Mouse (Mus musculus) intestine, embryonic 16.5 days (tissue): Measurements from ENCODE around the gene 6030468B19Rik. TPM values are rescaled to one million over a fixed set of nuclear protein-coding genes. Genes with fewer than 3 reads are reported as not detected.
"Not testable (repeated sequence)": the region's sequence is repeated elsewhere in the genome, so short reads cannot be mapped to it uniquely, and the experiment has no call there.

Experiments used
- ATAC-seq: fragments of 200-750 bp; cut with Nextera tagmentation; 2 replicates; pipeline ENCODE4 v1.8.0; 2017; ENCODE audit warnings: moderate TSS enrichment, moderate library complexity
- H3K27ac ChIP-seq: fragments of 300-500 bp; sonication (generic); 2 replicates; pipeline ENCODE4 v1.5.1; 2014; ENCODE audit warnings: mild to moderate bottlenecking, low read length
- H3K27me3 ChIP-seq: fragments of 300-500 bp; sonication (generic); replicated peaks from 2 replicates; pipeline ENCODE4 v1.6.1; 2014; ENCODE audit warnings: low read length, control low read depth, mixed read lengths; ENCODE audit not compliant: control insufficient read depth, insufficient read depth
- H3K36me3 ChIP-seq: fragments of 300-500 bp; sonication (generic); 2 replicates; pipeline ENCODE4 v1.6.1; 2014; ENCODE audit warnings: low read length, control low read depth; ENCODE audit not compliant: control insufficient read depth, insufficient read depth
- H3K4me1 ChIP-seq: fragments of 300-500 bp; sonication (generic); 2 replicates; pipeline ENCODE4 v1.6.1; 2014; ENCODE audit warnings: low read length, control low read depth, mixed read lengths; ENCODE audit not compliant: control insufficient read depth, insufficient read depth
- H3K4me2 ChIP-seq: fragments of 300-500 bp; sonication (generic); 2 replicates; pipeline ENCODE4 v1.6.1; 2014; ENCODE audit warnings: low read depth, low read length, control low read depth
- H3K4me3 ChIP-seq: fragments of 300-500 bp; sonication (generic); 2 replicates; pipeline ENCODE4 v1.5.1; 2014; ENCODE audit warnings: mild to moderate bottlenecking, low read length
- H3K9ac ChIP-seq: fragments of 300-500 bp; sonication (generic); 2 replicates; pipeline ENCODE4 v1.6.1; 2014; ENCODE audit warnings: low read depth, low read length
- H3K9me3 ChIP-seq: fragments of 300-500 bp; sonication (generic); 2 replicates; pipeline ENCODE4 v1.6.1; 2016; ENCODE audit warnings: low read length, control low read depth; ENCODE audit not compliant: control insufficient read depth
- WGBS: fragments of 180-500 bp; shearing (Covaris S2); extraction: QIAGEN DNeasy Blood & Tissue Kit; methylation state at CpG from one replicate; pipeline ENCODE4 v1.1.7; 2014; 5-methylcytosine and 5-hydroxymethylcytosine counted together
- polyA plus RNA-seq: library from polyadenylated mRNA; unstranded; fragments of >200 nt; fragmentation: Nextera tagmentation; extraction: Ambion mirVana; gene quantifications from 2 replicates; pipeline ENCODE4 v1.2.1, GENCODE M21; 2015

6030468B19Rik gene
- polyA plus RNA-seq, 1 experiment from 2014 or later: 1.6 TPM

DNA sequence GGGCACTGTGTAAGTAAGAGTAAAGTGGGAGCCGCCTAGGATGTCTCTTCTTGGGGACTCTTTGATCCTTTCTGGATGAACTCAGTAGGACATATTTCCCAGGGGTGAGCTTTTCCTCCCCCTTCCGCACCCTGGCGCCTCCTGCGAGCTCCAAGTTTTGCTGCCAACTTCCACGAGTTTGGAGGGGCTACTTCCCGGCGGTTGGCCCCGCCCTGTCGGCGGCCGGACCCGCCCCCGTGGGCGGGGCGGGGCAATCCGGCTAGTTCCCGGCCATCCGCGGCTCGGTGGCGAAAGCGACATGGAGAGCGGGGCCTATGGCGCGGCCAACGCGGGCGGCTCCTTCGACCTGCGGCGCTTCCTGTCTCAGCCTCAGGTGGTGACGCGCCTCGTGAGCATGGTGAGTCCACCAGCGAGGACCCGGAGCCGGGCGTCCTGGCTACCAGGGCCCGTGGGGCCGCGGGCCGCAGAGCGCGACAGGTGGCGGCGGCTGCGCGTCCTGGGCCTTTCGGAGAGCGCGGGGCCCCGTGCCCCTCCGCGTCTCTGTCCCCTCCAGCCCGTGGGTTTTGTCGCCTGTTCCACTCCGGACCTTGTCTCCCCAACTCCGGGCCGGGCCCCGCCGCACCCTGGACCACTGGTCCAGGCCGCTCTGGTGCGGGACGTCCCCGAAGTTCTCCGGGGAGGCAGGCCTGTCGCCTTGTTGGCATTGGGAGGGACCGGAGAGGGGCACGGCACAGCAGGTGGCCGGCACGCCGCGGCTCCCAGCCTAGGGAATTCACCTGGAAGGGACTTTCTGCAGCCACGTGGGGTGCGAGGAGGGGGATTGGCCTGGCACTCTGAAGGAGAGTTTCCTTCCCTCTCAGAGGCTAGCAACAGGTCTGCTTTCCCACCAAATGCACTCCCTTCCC is 12.2 kb downstream of the 6030468B19Rik start, which contains the start of the genes Gm20708 and Syngr2:
Gene Gm20708, plus strand, starts transcription at position 262 of the 905 bp plus-strand sequence.
Gene Syngr2, plus strand, starts transcription at position 262 of the 905 bp plus-strand sequence.
- peak within 1 kb of the TSS; percentile 88 for H3K4me3 ChIP-seq

GRCm38 (mm10) chr11:117810401-117811046 is 13.1 kb downstream of the 6030468B19Rik start:
- 1% methylated on average over 21 of the region's 21 CpGs for WGBS
- ATAC-seq: peak; percentile 89
- peak overlapping the region; percentile 88 for H3K4me3 ChIP-seq

More for the DNA sequence above, 12.2 kb downstream of the 6030468B19Rik start, which contains the start of the genes Gm20708 and Syngr2:
- Histone ChIP-seq H3K36me3 (peaks cover 8% of the 10 kb centered on the region; the same call in 1 of the 2 replicates), H3K9ac (peak within 1 kb of the TSS; percentile 92), H3K27me3 (no peaks in the 10 kb centered on the region), H3K4me1 (peaks cover 15% of the 10 kb centered on the region), H3K27ac (peak within 1 kb of the TSS; percentile 90), H3K9me3 (no peaks in the 10 kb centered on the region), H3K4me2 (peak within 1 kb of the TSS; percentile 90)
- peak; percentile 80 for ATAC-seq
- under 1% methylated on average over 75 of the region's 75 CpGs for WGBS

GRCm38 (mm10) chr11:117813867-117814266 is 16.4 kb downstream of the 6030468B19Rik start:
- peaks cover 24% of the 10 kb centered on the region for H3K4me1 ChIP-seq
- H3K9me3 ChIP-seq: no peaks in the 10 kb centered on the region
- H3K27ac ChIP-seq: no peak overlapping the region
- H3K4me3 ChIP-seq: no peak overlapping the region
- 60% methylated on average over 5 of the region's 5 CpGs for WGBS
- H3K9ac ChIP-seq: no peak overlapping the region
- H3K36me3 ChIP-seq: peaks cover 18% of the 10 kb centered on the region
- H3K4me2 ChIP-seq: no peak overlapping the region
- H3K27me3 ChIP-seq: no peaks in the 10 kb centered on the region
- ATAC-seq: no peak

More at GRCm38 (mm10) chr11:117810401-117811046, 13.1 kb downstream of the 6030468B19Rik start:
- Histone ChIP-seq H3K36me3 (peaks cover 8% of the 10 kb centered on the region; the same call in 1 of the 2 replicates), H3K27me3 (no peaks in the 10 kb centered on the region), H3K4me2 (peak overlapping the region; percentile 90), H3K9ac (peak overlapping the region; percentile 92), H3K27ac (peak overlapping the region; percentile 90), H3K9me3 (no peaks in the 10 kb centered on the region), H3K4me1 (peaks cover 15% of the 10 kb centered on the region)

DNA sequence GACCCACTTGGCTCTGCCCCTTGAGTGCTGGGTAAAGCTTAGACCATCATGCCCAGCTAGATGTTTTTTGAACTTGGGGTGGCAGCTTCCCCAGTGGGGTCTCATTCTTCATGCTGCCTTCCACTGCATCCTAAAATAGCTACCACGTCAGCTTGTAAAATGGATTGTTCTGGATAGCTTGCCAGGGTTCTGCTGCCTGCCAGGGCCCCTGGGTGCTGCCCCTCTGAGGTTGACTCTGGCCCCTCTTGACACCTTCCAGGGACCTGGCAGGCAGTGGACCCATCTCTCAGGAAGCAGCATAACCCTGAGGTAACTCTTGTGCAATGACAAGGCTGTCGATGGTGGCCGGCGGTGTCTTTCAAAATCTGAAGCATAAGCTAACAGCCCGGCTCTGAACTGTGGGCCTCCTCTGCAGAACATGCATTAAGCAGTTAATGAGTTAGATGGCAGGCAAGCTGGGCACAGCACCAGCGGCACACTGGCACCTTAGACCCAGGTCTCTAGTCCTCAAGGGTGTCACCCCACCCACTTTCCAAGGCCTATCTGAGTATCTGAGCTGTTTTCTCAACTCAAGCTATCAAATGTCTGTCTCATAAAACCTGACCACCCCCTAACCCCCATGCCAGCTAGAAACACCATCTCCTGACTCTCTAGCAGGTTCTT is 17.4 kb downstream of the 6030468B19Rik start:
- no peak for ATAC-seq
- no peak overlapping the region for H3K4me2 ChIP-seq
- WGBS: 96% methylated on average over 6 of the region's 6 CpGs

DNA sequence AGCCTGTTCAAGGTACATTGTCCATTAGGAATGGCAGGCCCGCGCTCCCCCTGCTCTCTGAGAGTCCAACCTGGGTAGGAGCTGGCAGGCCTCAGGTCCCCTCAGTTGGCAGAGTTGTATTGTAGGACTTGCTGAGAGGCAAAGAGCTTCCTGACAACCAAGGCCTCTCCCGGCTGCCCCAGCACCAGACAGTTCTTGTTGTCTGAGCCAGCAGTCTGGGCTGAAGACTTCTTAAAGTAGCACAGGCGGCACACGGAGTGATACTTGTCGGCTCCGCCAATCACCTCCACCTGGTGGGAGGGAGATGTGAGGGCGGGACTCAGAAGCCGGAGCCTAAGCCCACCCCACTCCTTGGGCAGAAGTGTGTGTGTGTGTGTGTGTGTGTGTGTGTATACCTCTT is 18.4 kb downstream of the 6030468B19Rik start:
- WGBS: 76% methylated on average over 9 of the region's 9 CpGs
- not testable (repeated sequence) for H3K4me2 ChIP-seq, H3K4me3 ChIP-seq, H3K9me3 ChIP-seq, H3K27me3 ChIP-seq, ATAC-seq, H3K9ac ChIP-seq, H3K27ac ChIP-seq
- Histone ChIP-seq H3K36me3 (peaks cover 18% of the 10 kb centered on the region), H3K4me1 (peaks cover 21% of the 10 kb centered on the region; the same call in 1 of the 2 replicates)

More for the DNA sequence above, 17.4 kb downstream of the 6030468B19Rik start:
- Histone ChIP-seq H3K9ac (no peak overlapping the region), H3K27me3 (no peaks in the 10 kb centered on the region), H3K4me3 (no peak overlapping the region), H3K4me1 (peaks cover 21% of the 10 kb centered on the region; the same call in 1 of the 2 replicates), H3K27ac (peak overlapping the region; percentile 8; the same call in 1 of the 2 replicates), H3K9me3 (no peaks in the 10 kb centered on the region), H3K36me3 (peaks cover 18% of the 10 kb centered on the region)

DNA sequence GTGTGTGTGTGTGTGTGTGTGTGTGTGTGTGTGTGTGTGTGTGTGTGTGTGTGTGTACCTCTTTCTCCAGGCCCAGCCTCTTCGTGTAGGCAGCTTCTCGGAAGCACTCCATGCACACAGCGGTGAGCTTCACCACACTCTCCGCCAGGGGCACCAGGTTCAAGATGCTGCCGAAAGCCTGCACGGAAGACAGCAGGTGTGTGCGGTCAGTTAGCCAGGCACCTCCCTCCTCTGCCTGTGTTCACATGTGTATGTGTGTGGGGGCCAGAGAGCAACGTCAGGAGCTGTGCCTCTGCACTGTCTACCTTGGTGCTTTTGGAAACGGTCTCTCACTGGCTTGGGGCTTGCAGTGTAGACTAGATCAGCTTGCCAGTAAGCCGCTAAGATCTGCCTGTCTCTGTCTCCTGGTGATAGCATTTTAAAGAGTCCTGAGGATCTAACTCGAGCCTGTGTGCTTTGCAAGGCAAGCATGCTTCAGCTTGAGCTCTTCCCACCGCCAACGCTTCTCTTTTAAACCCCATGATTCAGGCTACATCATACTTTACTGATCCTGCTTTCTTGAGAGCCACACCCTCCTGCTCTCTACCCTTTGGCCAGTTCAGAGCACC is 19.0 kb downstream of the 6030468B19Rik start:
- WGBS: 81% methylated on average over 13 of the region's 13 CpGs
- ATAC-seq: no peak
- Histone ChIP-seq H3K9ac (no peak overlapping the region), H3K4me3 (no peak overlapping the region), H3K36me3 (peaks cover 24% of the 10 kb centered on the region), H3K9me3 (no peaks in the 10 kb centered on the region), H3K4me1 (peaks cover 15% of the 10 kb centered on the region; the same call in 1 of the 2 replicates), H3K27me3 (no peaks in the 10 kb centered on the region), H3K27ac (no peak overlapping the region), H3K4me2 (no peak overlapping the region)

GRCm38 (mm10) chr11:117819095-117819494 is 21.6 kb downstream of the 6030468B19Rik start:
- Histone ChIP-seq H3K27ac (no peak overlapping the region; the same call in 1 of the 2 replicates), H3K36me3 (peaks cover 19% of the 10 kb centered on the region), H3K4me3 (no peak overlapping the region), H3K4me1 (peaks cover 33% of the 10 kb centered on the region), H3K4me2 (no peak overlapping the region), H3K27me3 (no peaks in the 10 kb centered on the region), H3K9me3 (no peaks in the 10 kb centered on the region), H3K9ac (no peak overlapping the region)
- no peak for ATAC-seq
- 75% methylated on average over 8 of the region's 8 CpGs for WGBS

DNA sequence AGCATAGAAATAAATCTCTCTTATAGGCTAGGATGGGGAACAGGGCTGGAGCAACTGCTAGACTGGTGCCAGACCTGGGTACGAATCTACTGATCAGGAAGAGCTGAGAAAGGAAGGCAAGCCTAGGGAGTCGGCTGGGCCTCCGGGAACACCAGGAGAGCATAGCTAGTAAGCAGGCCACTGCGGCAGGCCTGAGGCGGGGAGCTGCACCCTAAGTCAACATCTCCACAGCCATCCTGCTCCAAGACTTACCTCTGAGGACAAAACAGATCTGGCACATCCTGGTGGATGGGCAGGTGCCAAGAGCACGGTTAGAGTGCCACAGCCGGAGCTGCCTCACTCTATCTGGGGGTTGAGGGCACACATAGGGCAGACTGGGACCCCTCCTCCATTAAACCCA is 22.7 kb downstream of the 6030468B19Rik start:
- H3K9me3 ChIP-seq: no peaks in the 10 kb centered on the region
- WGBS: 82% methylated on average over 7 of the region's 7 CpGs
- H3K36me3 ChIP-seq: peaks cover 19% of the 10 kb centered on the region
- H3K4me2 ChIP-seq: no peak overlapping the region
- no peak overlapping the region for H3K9ac ChIP-seq
- H3K27me3 ChIP-seq: no peaks in the 10 kb centered on the region
- ATAC-seq: no peak
- no peak overlapping the region for H3K27ac ChIP-seq
- H3K4me1 ChIP-seq: peaks cover 37% of the 10 kb centered on the region
- H3K4me3 ChIP-seq: no peak overlapping the region
